33 mouse cellular contexts compared by ENCODE assay signal in genomic region chr6:48573981-48574380, GRCm38 (mm10). TPM values are rescaled to one million over a fixed set of nuclear protein-coding genes. Genes with fewer than 3 reads are reported as not detected.
DNase-seq lines count a peak whose midpoint lies in the region; ATAC-seq and TF ChIP-seq lines count a peak whose summit lies in the region.
"Had no signal": no experiment of that assay in that cellular context is flagged by ENCODE, and none has a peak within 500 bp of the region (broad histone marks: within the 10 kb centered on the region; RNA-seq: fewer than 3 reads in every experiment).

No protein-coding gene starts in this region.

- H3K9ac ChIP-seq in heart, embryonic 11.5 days (ENCODE audit: low read depth, low read length), result no peak overlapping the region
- no peak overlapping the region for H3K9ac ChIP-seq in intestine, embryonic 16.5 days (ENCODE audit: low read depth, low read length)
- no peak overlapping the region for H3K9ac ChIP-seq in intestine, postnatal 0 days (ENCODE audit: low read depth, low read length)
- H3K9ac ChIP-seq in heart, embryonic 16.5 days (ENCODE audit: low read length), result no peak overlapping the region
- H3K9ac ChIP-seq in stomach, embryonic 15.5 days, result no peak overlapping the region
- H3K9ac ChIP-seq: forebrain, postnatal 0 days; midbrain, embryonic 12.5 days had no signal

- intact Hi-C loops in heart, postnatal 14 days (cut with DNase I), result no loop called here

- peaks cover 18% of the 10 kb centered on the region for H3K4me1 ChIP-seq in heart, embryonic 11.5 days (ENCODE audit: control insufficient read depth, insufficient read depth, low read length)
- H3K4me1 ChIP-seq in intestine, embryonic 16.5 days (ENCODE audit: control insufficient read depth, insufficient read depth, low read length), result peaks cover 14% of the 10 kb centered on the region
- 0 out of 2 replicates have a peak, but pooled peaks cover 7% of the 10 kb centered on the region for H3K4me1 ChIP-seq in intestine, postnatal 0 days (replicated peaks; ENCODE audit: control insufficient read depth, insufficient read depth, low read length)
- H3K4me1 ChIP-seq in heart, embryonic 16.5 days (ENCODE audit: control insufficient read depth, insufficient read depth, low read length), result peaks cover 18% of the 10 kb centered on the region
- peaks cover 9% of the 10 kb centered on the region for H3K4me1 ChIP-seq in stomach, embryonic 15.5 days
- H3K4me1 ChIP-seq in cerebellum, adult 2 months (ENCODE audit: control insufficient read depth, insufficient read depth, low read length), result peaks cover 6% of the 10 kb centered on the region
- H3K4me1 ChIP-seq: midbrain, embryonic 12.5 days had no signal

- TF ChIP-seq POLR2A in cerebellum, adult 2 months (IDR thresholded peaks at IDR 0.05; ENCODE audit: borderline replicate concordance, insufficient read depth, low read length), result no peak

- no peak overlapping the region for H3K4me2 ChIP-seq in heart, embryonic 11.5 days
- no peak overlapping the region for H3K4me2 ChIP-seq in intestine, embryonic 16.5 days (ENCODE audit: low read depth, low read length)
- no peak overlapping the region for H3K4me2 ChIP-seq in intestine, postnatal 0 days (replicated peaks; ENCODE audit: low read depth)
- no peak overlapping the region for H3K4me2 ChIP-seq in heart, embryonic 16.5 days (ENCODE audit: low read depth, low read length)
- no peak overlapping the region for H3K4me2 ChIP-seq in stomach, embryonic 15.5 days
- H3K4me2 ChIP-seq: liver, embryonic 11.5 days; midbrain, embryonic 12.5 days had no signal

- no peak for ATAC-seq in heart, embryonic 11.5 days (replicated peaks; ENCODE audit: insufficient number of reproducible peaks, low FRiP score, low TSS enrichment)
- ATAC-seq in intestine, embryonic 16.5 days, result no peak
- no peak for ATAC-seq in intestine, postnatal 0 days
- no peak for ATAC-seq in heart, embryonic 16.5 days (replicated peaks; ENCODE audit: extremely low read depth, insufficient read depth, low FRiP score)
- ATAC-seq in stomach, embryonic 15.5 days (ENCODE audit: insufficient read depth, low FRiP score, low read depth), result no peak
- ATAC-seq: forebrain, postnatal 0 days; hindbrain, embryonic 16.5 days; Patski had no signal

- no peak for DNase-seq in heart, postnatal 14 days
- no peak for DNase-seq in cerebellum, adult 2 months
- DNase-seq: B cell, adult 2 months; cerebellum, adult 11 months; cerebellum, postnatal 10 days; forebrain, postnatal 0 days; gastrocnemius, postnatal 36 days; lung, adult 2 months had no signal

- H3K4me3 ChIP-seq in heart, embryonic 11.5 days (ENCODE audit: low read depth, low read length), result no peak overlapping the region
- H3K4me3 ChIP-seq in intestine, embryonic 16.5 days (ENCODE audit: low read length), result no peak overlapping the region
- no peak overlapping the region for H3K4me3 ChIP-seq in intestine, postnatal 0 days (ENCODE audit: low read depth, low read length)
- H3K4me3 ChIP-seq in heart, embryonic 16.5 days (ENCODE audit: low read length), result no peak overlapping the region
- no peak overlapping the region for H3K4me3 ChIP-seq in stomach, embryonic 15.5 days (replicated peaks)
- H3K4me3 ChIP-seq in cerebellum, adult 2 months (replicated peaks; ENCODE audit: insufficient read depth, low read depth, low read length), result no peak overlapping the region
- H3K4me3 ChIP-seq: embryonic facial prominence, embryonic 10.5 days; hindbrain, embryonic 10.5 days; midbrain, embryonic 12.5 days had no signal

- H3K27ac ChIP-seq in heart, embryonic 11.5 days (ENCODE audit: low read depth, low read length), result 0 out of 2 replicates have a peak overlapping the region, but pooled peaks have one; percentile 10
- 0 out of 2 replicates have a peak overlapping the region, but pooled peaks have one; percentile 15 for H3K27ac ChIP-seq in intestine, embryonic 16.5 days (ENCODE audit: low read length)
- H3K27ac ChIP-seq in intestine, postnatal 0 days (ENCODE audit: low read depth, low read length), result no peak overlapping the region
- H3K27ac ChIP-seq in heart, embryonic 16.5 days (ENCODE audit: low read length), result peak overlapping the region; percentile 66
- peak overlapping the region; percentile 54 for H3K27ac ChIP-seq in stomach, embryonic 15.5 days
- no peak overlapping the region for H3K27ac ChIP-seq in cerebellum, adult 2 months (ENCODE audit: insufficient read depth, low read length)
- H3K27ac ChIP-seq: embryonic facial prominence, embryonic 10.5 days; hindbrain, embryonic 10.5 days; kidney, postnatal 0 days; midbrain, embryonic 12.5 days had no signal

- WGBS in heart, embryonic 11.5 days (ENCODE audit: insufficient replicate concordance), result 60% methylated on average over 3 of the region's 3 CpGs
- WGBS in intestine, embryonic 16.5 days, result 74% methylated on average over 3 of the region's 3 CpGs
- 69% methylated on average over 3 of the region's 3 CpGs for WGBS in intestine, postnatal 0 days
- 59% methylated on average over 3 of the region's 3 CpGs for WGBS in heart, embryonic 16.5 days
- WGBS in stomach, embryonic 15.5 days, result 60% methylated on average over 3 of the region's 3 CpGs
- WGBS in cerebellum, adult 2 months, result 81% methylated on average over 3 of the region's 3 CpGs

- H3K9me3 ChIP-seq in heart, embryonic 11.5 days (replicated peaks; ENCODE audit: control insufficient read depth, low read length), result no peaks in the 10 kb centered on the region
- no peaks in the 10 kb centered on the region for H3K9me3 ChIP-seq in intestine, embryonic 16.5 days (ENCODE audit: control insufficient read depth, low read length)
- H3K9me3 ChIP-seq in intestine, postnatal 0 days (ENCODE audit: control insufficient read depth), result no peaks in the 10 kb centered on the region
- H3K9me3 ChIP-seq in heart, embryonic 16.5 days (replicated peaks; ENCODE audit: control insufficient read depth, low read length), result no peaks in the 10 kb centered on the region
- H3K9me3 ChIP-seq in stomach, embryonic 15.5 days, result no peaks in the 10 kb centered on the region
- H3K9me3 ChIP-seq: embryonic facial prominence, embryonic 10.5 days; G1E; hindbrain, embryonic 10.5 days; midbrain, embryonic 12.5 days had no signal

- H3K27me3 ChIP-seq in heart, embryonic 11.5 days (ENCODE audit: control insufficient read depth, insufficient read depth, low read length), result no peaks in the 10 kb centered on the region
- no peaks in the 10 kb centered on the region for H3K27me3 ChIP-seq in intestine, embryonic 16.5 days (replicated peaks; ENCODE audit: control insufficient read depth, insufficient read depth, low read length)
- no peaks in the 10 kb centered on the region for H3K27me3 ChIP-seq in intestine, postnatal 0 days (replicated peaks; ENCODE audit: control insufficient read depth, insufficient read depth, low read length)
- no peaks in the 10 kb centered on the region for H3K27me3 ChIP-seq in heart, embryonic 16.5 days (ENCODE audit: control insufficient read depth, insufficient read depth, low read length)
- H3K27me3 ChIP-seq in stomach, embryonic 15.5 days (replicated peaks), result no peaks in the 10 kb centered on the region
- no peaks in the 10 kb centered on the region for H3K27me3 ChIP-seq in cerebellum, adult 2 months (ENCODE audit: control insufficient read depth, insufficient read depth, low read length)
- H3K27me3 ChIP-seq: CH12.LX; midbrain, embryonic 12.5 days; Patski had no signal

- no peaks in the 10 kb centered on the region for H3K36me3 ChIP-seq in heart, embryonic 11.5 days (ENCODE audit: control insufficient read depth, insufficient read depth, low read length)
- no peaks in the 10 kb centered on the region for H3K36me3 ChIP-seq in intestine, embryonic 16.5 days (ENCODE audit: control insufficient read depth, insufficient read depth, low read length)
- H3K36me3 ChIP-seq in intestine, postnatal 0 days (ENCODE audit: control insufficient read depth, insufficient read depth), result no peaks in the 10 kb centered on the region
- no peaks in the 10 kb centered on the region for H3K36me3 ChIP-seq in heart, embryonic 16.5 days (ENCODE audit: control insufficient read depth, insufficient read depth)
- H3K36me3 ChIP-seq in stomach, embryonic 15.5 days, result no peaks in the 10 kb centered on the region
- H3K36me3 ChIP-seq: G1E had no signal

- no peak for TF ChIP-seq CTCF in intestine, postnatal 0 days (IDR thresholded peaks at IDR 0.05; ENCODE audit: low read depth)
- no peak for TF ChIP-seq CTCF in cerebellum, adult 2 months (IDR thresholded peaks at IDR 0.05; ENCODE audit: borderline replicate concordance, insufficient read depth, low read depth, low read length)

RNA-seq across cellular contexts. Expression of gene Rarres2, which starts 1.4 kb away (rescaled TPM):
- 16.4 and 18.3 TPM in 2 replicates for polyA plus RNA-seq in heart, embryonic 11.5 days (2014; fragmentation: Nextera tagmentation; extraction: Ambion mirVana)
- 10 to 100 TPM; 87.7 to 93.2 TPM for total RNA-seq in heart, postnatal 14 days (2021)
- polyA plus RNA-seq in intestine, embryonic 16.5 days (2015; fragmentation: Nextera tagmentation; extraction: Ambion mirVana), result 105 and 109 TPM in 2 replicates
- 154 and 162 TPM in 2 replicates for polyA plus RNA-seq in intestine, postnatal 0 days (2015; fragmentation: Nextera tagmentation; extraction: Ambion mirVana)
- 44.7 and 55.2 TPM in 2 replicates for polyA plus RNA-seq in heart, embryonic 16.5 days (2015; fragmentation: Nextera tagmentation; extraction: Ambion mirVana)
- polyA plus RNA-seq in stomach, embryonic 15.5 days (2015; fragmentation: Nextera tagmentation; extraction: Ambion mirVana), result 83.2 and 89.3 TPM in 2 replicates
- polyA plus RNA-seq in cerebellum, adult 2 months (2012; rRNA removed), result 13.7 and 21.6 TPM in 2 replicates
- total RNA-seq: megakaryocyte progenitor cell, adult 5-6 weeks; monocyte, adult 5-6 weeks; neutrophil, adult 5-6 weeks had no signal
- polyA plus RNA-seq: G1E had no signal

RNA-seq across cellular contexts. Expression of gene Gm45021, which starts 15.4 kb away (rescaled TPM):
- polyA plus RNA-seq in heart, embryonic 11.5 days (2014; fragmentation: Nextera tagmentation; extraction: Ambion mirVana), result 0.77 and 1.3 TPM in 2 replicates
- total RNA-seq in heart, postnatal 14 days (2021), result not detected
- polyA plus RNA-seq in intestine, embryonic 16.5 days (2015; fragmentation: Nextera tagmentation; extraction: Ambion mirVana), result not detected in 2 replicates
- polyA plus RNA-seq in intestine, postnatal 0 days (2015; fragmentation: Nextera tagmentation; extraction: Ambion mirVana), result not detected in 2 replicates
- not detected in 2 replicates for polyA plus RNA-seq in heart, embryonic 16.5 days (2015; fragmentation: Nextera tagmentation; extraction: Ambion mirVana)
- polyA plus RNA-seq in stomach, embryonic 15.5 days (2015; fragmentation: Nextera tagmentation; extraction: Ambion mirVana), result not detected in 2 replicates
- polyA plus RNA-seq in cerebellum, adult 2 months (2012; rRNA removed), result not detected in 2 replicates
- total RNA-seq: adrenal gland, adult 18-20 months; adrenal gland, postnatal 36 days; CH12.LX; forebrain, postnatal 0 days; G1E; gastrocnemius, postnatal 36 days; layer of hippocampus, postnatal 14 days; left cerebral cortex, adult 8-10 months; megakaryocyte progenitor cell, adult 5-6 weeks; monocyte, adult 5-6 weeks; neutrophil, adult 5-6 weeks had no signal
- polyA plus RNA-seq: embryonic facial prominence, embryonic 10.5 days; forebrain, embryonic 11.5 days; forebrain, postnatal 0 days; G1E; hindbrain, embryonic 10.5 days; hindbrain, embryonic 16.5 days; limb, embryonic 11.5 days; liver, embryonic 11.5 days; lung, adult 2 months; midbrain, embryonic 12.5 days; Patski; testis, adult 2 months had no signal

RNA-seq across cellular contexts. Expression of gene Lrrc61, which starts 19.4 kb away (rescaled TPM):
- 6.6 and 9.6 TPM in 2 replicates for polyA plus RNA-seq in heart, embryonic 11.5 days (2014; fragmentation: Nextera tagmentation; extraction: Ambion mirVana)
- total RNA-seq in heart, postnatal 14 days (2021), result 10 to 100 TPM; 12.9 to 14.5 TPM
- 10.4 and 12.5 TPM in 2 replicates for polyA plus RNA-seq in intestine, embryonic 16.5 days (2015; fragmentation: Nextera tagmentation; extraction: Ambion mirVana)
- polyA plus RNA-seq in intestine, postnatal 0 days (2015; fragmentation: Nextera tagmentation; extraction: Ambion mirVana), result 7.6 and 9.5 TPM in 2 replicates
- polyA plus RNA-seq in heart, embryonic 16.5 days (2015; fragmentation: Nextera tagmentation; extraction: Ambion mirVana), result 6.7 and 8.2 TPM in 2 replicates
- polyA plus RNA-seq in stomach, embryonic 15.5 days (2015; fragmentation: Nextera tagmentation; extraction: Ambion mirVana), result 5.4 and 9.6 TPM in 2 replicates
- polyA plus RNA-seq in cerebellum, adult 2 months (2012; rRNA removed), result 30.0 and 33.1 TPM in 2 replicates
- polyA plus RNA-seq: G1E had no signal

RNA-seq across cellular contexts. Expression of gene Repin1, which starts 19.7 kb away (rescaled TPM):
- polyA plus RNA-seq in heart, embryonic 11.5 days (2014; fragmentation: Nextera tagmentation; extraction: Ambion mirVana), result 22.0 and 26.5 TPM in 2 replicates
- total RNA-seq in heart, postnatal 14 days (2021), result 10 to 100 TPM; 24.0 to 27.5 TPM
- 22.1 and 22.4 TPM in 2 replicates for polyA plus RNA-seq in intestine, embryonic 16.5 days (2015; fragmentation: Nextera tagmentation; extraction: Ambion mirVana)
- polyA plus RNA-seq in intestine, postnatal 0 days (2015; fragmentation: Nextera tagmentation; extraction: Ambion mirVana), result 11.3 and 12.0 TPM in 2 replicates
- polyA plus RNA-seq in heart, embryonic 16.5 days (2015; fragmentation: Nextera tagmentation; extraction: Ambion mirVana), result 28.6 and 29.8 TPM in 2 replicates
- 26.6 and 27.8 TPM in 2 replicates for polyA plus RNA-seq in stomach, embryonic 15.5 days (2015; fragmentation: Nextera tagmentation; extraction: Ambion mirVana)
- polyA plus RNA-seq in cerebellum, adult 2 months (2012; rRNA removed), result 98.5 and 109 TPM in 2 replicates
- polyA plus RNA-seq: G1E had no signal

RNA-seq across cellular contexts. Expression of gene Gm44965, which starts 19.8 kb away (rescaled TPM):
- not detected in 2 replicates for polyA plus RNA-seq in heart, embryonic 11.5 days (2014; fragmentation: Nextera tagmentation; extraction: Ambion mirVana)
- not detected for total RNA-seq in heart, postnatal 14 days (2021)
- not detected in 2 replicates for polyA plus RNA-seq in intestine, embryonic 16.5 days (2015; fragmentation: Nextera tagmentation; extraction: Ambion mirVana)
- polyA plus RNA-seq in intestine, postnatal 0 days (2015; fragmentation: Nextera tagmentation; extraction: Ambion mirVana), result not detected in 2 replicates
- polyA plus RNA-seq in heart, embryonic 16.5 days (2015; fragmentation: Nextera tagmentation; extraction: Ambion mirVana), result not detected in 2 replicates
- 0.45 TPM in 1 of 2 replicates, not detected in the other for polyA plus RNA-seq in stomach, embryonic 15.5 days (2015; fragmentation: Nextera tagmentation; extraction: Ambion mirVana)
- polyA plus RNA-seq in cerebellum, adult 2 months (2012; rRNA removed), result not detected in 2 replicates
- total RNA-seq: adrenal gland, adult 18-20 months; adrenal gland, postnatal 36 days; CH12.LX; forebrain, postnatal 0 days; G1E; layer of hippocampus, postnatal 14 days; megakaryocyte progenitor cell, adult 5-6 weeks; neutrophil, adult 5-6 weeks had no signal
- polyA plus RNA-seq: forebrain, postnatal 0 days; G1E; hindbrain, embryonic 16.5 days; kidney, postnatal 0 days; limb, embryonic 11.5 days; liver, embryonic 11.5 days; lung, adult 2 months; testis, adult 2 months; urinary bladder, adult 2 months had no signal

Comparison
In these comparisons a context has a peak if more than half of its experiments do, and no peak if none do; other contexts are left out.
1. H3K27ac ChIP-seq: peak in heart, embryonic 11.5 days (single experiment), intestine, embryonic 16.5 days (single experiment), heart, embryonic 16.5 days (single experiment) and stomach, embryonic 15.5 days (single experiment); none in intestine, postnatal 0 days (single experiment) and cerebellum, adult 2 months (single experiment).